Mouse (Mus musculus): ENCODE data around the gene Dclk1.

Gene Dclk1

DNA sequence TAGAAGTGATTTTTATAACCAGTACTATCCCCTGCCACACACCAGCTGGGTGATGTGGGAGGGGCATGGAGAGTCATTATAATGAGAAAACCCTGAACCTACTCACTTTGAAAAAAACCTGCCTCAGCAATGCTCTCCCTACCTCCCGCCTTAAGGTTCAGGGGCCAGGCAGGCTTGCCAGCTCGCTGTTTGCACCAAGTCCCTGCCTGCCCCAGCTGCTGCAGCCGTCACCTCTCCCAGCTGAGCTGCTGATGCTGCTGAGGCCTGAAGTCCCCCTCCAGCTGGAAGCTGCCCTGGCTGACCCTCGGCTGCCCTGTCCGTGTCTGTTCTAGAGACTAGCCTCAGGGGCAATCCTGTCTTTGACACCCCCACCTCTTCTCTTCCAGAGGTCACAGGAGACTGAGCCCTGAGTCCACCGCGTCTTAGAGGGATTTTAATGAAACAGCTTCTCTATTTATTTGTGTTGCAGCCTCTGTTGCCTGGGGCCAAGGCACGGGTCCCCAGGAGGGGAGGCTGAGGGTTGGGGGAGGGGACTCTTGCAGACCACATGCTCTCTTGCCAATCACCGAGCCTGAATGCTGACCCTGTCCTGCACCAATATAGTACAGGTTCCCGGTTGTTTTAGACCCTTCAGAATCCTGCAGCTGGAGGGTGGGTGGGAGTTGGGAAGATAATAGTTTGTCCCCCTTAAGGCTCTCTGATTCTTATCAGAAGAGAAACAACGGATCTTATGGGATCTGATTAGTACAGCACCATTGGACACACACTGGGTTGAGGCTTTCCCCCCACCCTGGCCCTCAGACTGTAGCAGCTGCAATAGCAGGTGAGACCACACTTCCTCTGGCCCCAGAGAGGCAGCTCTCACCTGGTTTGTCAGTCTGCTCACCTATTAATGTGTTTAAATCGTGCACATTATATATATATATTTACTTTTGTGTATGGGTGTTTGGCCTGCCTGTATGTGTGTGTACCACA lies 346.1 kb downstream of the Dclk1 start:
- DNase-seq (ENCODE audit: low spot score), result no peak
